Mouse (Mus musculus): ENCODE measurements at regions not wholly inside any gene's neighbourhood (a gene's known extent, or its start where the extent isn't known, plus 50 kb on each side); places are given as distances from the start of the nearest gene placed in this dataset.

DNA sequence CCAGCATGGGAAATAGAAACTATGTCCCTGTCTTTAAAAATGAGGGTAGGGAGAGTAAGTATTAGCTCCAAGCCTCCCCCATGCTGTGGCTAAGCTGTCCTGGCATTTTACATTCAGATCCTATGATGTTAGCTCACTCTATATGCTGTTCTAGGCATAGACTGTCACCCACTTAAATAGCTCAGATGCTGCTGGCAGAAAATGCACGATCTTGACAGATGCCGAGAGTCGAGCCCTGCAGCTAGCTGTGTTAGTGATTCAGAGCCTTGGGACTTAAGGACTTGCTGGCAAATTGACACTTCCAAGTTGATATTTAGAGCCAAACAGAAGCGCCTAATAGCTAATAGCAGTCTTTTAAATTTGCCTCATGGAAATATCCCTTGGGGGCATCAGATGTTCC is 399.9 kb downstream of the Tmem132b start:
- Histone ChIP-seq H3K36me3 (no peaks in the 10 kb centered on the region), H3K27me3 (no peaks in the 10 kb centered on the region), H3K9ac (no peak overlapping the region), H3K4me1 (no peaks in the 10 kb centered on the region), H3K9me3 (replicated peaks) (no peaks in the 10 kb centered on the region), H3K27ac (replicated peaks) (no peak overlapping the region), H3K4me3 (replicated peaks) (no peak overlapping the region), H3K4me2 (replicated peaks) (no peak overlapping the region)
- no peak for ATAC-seq (ENCODE audit: insufficient number of reproducible peaks, low FRiP score, low TSS enrichment, low read depth)
- 67% methylated on average over 4 of the region's 4 CpGs for WGBS

DNA sequence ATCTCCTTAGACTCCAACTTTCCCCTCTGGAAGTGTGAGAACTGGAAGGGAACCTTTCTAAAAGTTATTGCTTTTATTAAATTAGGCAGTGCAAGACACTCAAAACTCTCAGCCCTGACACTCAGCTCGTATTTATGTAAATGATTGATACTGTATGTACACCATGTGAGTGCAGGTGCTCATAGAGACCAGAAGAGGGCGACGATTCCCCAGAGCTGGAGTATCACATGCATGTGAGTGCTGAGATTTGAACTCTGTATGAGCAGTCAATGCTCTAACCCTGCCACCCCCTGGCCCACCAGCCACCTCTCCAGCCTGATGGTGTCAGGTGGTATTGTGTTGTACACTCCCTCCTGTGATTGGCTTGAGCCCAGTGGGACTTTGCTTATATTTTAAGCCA is 407.8 kb downstream of the Tmem132b start:
- H3K27me3 ChIP-seq, result no peaks in the 10 kb centered on the region
- ATAC-seq (ENCODE audit: insufficient number of reproducible peaks, low FRiP score, low TSS enrichment, low read depth), result no peak
- no peak overlapping the region for H3K9ac ChIP-seq
- no peaks in the 10 kb centered on the region for H3K36me3 ChIP-seq
- H3K4me1 ChIP-seq, result no peaks in the 10 kb centered on the region
- H3K4me2 ChIP-seq (replicated peaks), result no peak overlapping the region
- 87% methylated on average over 3 of the region's 3 CpGs for WGBS
- no peaks in the 10 kb centered on the region for H3K9me3 ChIP-seq (replicated peaks)
- H3K27ac ChIP-seq (replicated peaks), result no peak overlapping the region
- no peak overlapping the region for H3K4me3 ChIP-seq (replicated peaks)

DNA sequence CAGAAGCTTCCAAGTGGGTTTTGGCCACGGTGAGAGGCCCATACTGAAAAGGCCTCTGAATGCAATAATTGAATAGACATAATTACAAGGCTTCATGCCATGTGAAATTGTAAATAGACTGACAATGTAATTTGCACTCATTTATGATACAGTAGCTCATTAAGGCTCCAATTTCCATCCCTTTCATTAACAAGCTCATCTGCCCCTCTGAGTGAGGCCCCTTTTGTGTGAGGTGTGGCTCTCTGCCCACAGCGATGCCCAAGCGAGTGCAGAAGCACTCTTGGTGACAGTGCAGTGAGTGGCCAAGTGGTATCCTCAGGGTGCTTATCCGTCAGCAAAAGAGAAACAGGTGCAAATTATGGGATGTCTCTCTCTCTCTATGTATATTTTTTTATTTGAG is 415.2 kb downstream of the Tmem132b start:
- no peak for ATAC-seq (ENCODE audit: insufficient number of reproducible peaks, low FRiP score, low TSS enrichment, low read depth)
- H3K27ac ChIP-seq (replicated peaks), result no peak overlapping the region
- no peak overlapping the region for H3K4me2 ChIP-seq (replicated peaks)
- WGBS, result 78% methylated on average over 4 of the region's 4 CpGs
- no peak overlapping the region for H3K9ac ChIP-seq
- H3K4me1 ChIP-seq, result no peaks in the 10 kb centered on the region
- no peak overlapping the region for H3K4me3 ChIP-seq (replicated peaks)
- no peaks in the 10 kb centered on the region for H3K9me3 ChIP-seq (replicated peaks)
- H3K27me3 ChIP-seq, result no peaks in the 10 kb centered on the region
- no peaks in the 10 kb centered on the region for H3K36me3 ChIP-seq

DNA sequence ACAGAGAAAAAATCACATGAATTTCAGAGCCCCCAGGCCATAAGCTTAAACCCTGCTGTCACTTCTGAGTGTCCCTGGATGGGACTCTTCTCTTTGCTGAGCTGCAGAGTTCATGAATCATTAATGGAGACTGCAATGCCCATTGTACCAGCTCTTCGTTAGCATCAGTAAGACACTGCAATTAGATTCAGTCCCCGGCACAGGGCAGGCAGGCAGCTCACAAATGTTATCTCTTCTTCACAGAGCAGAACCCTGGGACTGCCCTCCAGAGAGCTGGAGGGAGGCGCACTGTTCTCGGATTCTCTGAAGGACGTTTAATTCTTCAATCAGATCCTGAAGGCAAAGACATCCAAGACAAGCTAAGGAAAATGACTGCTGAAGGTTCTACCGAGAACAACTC is 420.1 kb downstream of the Tmem132b start:
- no peak overlapping the region for H3K4me2 ChIP-seq (replicated peaks)
- H3K9ac ChIP-seq, result no peak overlapping the region
- H3K4me1 ChIP-seq, result no peaks in the 10 kb centered on the region
- no peaks in the 10 kb centered on the region for H3K36me3 ChIP-seq
- no peak for ATAC-seq (ENCODE audit: insufficient number of reproducible peaks, low FRiP score, low TSS enrichment, low read depth)
- no peak overlapping the region for H3K4me3 ChIP-seq (replicated peaks)
- no peaks in the 10 kb centered on the region for H3K27me3 ChIP-seq
- H3K9me3 ChIP-seq (replicated peaks), result no peaks in the 10 kb centered on the region
- WGBS, result 70% methylated on average over 6 of the region's 6 CpGs
- no peak overlapping the region for H3K27ac ChIP-seq (replicated peaks)

DNA sequence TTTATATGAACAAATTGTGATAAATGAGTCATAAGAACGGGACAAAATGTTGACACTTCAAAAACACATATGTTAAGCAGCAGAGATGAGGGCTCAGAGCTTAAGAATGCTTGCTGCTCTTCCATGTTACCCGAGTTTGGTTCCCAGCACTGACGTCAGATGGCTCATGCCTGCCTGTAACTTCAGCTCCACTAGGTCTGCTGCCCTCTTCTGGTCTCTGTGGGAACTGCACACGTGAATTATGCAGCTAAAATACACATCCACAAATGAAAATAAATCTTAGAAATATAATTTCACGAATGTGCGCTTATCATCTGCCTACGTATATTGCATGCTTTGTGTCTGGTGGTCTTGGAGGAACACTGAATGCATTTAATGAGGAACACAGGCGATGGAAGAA is 432.5 kb downstream of the Tmem132b start:
- ATAC-seq (ENCODE audit: insufficient number of reproducible peaks, low FRiP score, low TSS enrichment, low read depth), result no peak

DNA sequence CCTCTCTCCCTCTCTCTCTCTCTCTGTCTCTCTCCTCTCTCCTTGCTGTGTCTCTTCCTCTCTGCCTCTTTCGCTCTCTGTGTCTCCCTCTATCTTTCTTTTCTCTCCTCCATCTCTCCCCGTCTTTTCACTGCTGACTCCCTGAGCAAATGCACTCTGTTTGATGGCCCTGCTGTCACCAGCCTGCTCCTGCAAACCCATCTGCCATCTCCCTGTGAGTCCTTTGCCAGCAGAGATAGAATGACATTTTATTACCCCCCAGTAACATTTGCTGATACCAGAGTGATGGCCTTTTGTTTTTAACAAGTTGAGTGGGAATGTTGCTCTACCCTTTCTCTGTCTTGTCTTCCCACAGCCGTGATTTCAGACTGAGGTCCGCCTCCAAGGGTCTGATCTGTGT is 436.6 kb downstream of the Tmem132b start:
- no peak overlapping the region for H3K9ac ChIP-seq
- 75% methylated on average over 4 of the region's 4 CpGs for WGBS
- no peaks in the 10 kb centered on the region for H3K36me3 ChIP-seq
- no peaks in the 10 kb centered on the region for H3K4me1 ChIP-seq
- no peak overlapping the region for H3K4me2 ChIP-seq (replicated peaks)
- no peak for ATAC-seq (ENCODE audit: insufficient number of reproducible peaks, low FRiP score, low TSS enrichment, low read depth)
- H3K4me3 ChIP-seq (replicated peaks), result no peak overlapping the region
- H3K27me3 ChIP-seq, result no peaks in the 10 kb centered on the region
- H3K9me3 ChIP-seq (replicated peaks), result no peaks in the 10 kb centered on the region
- H3K27ac ChIP-seq (replicated peaks), result no peak overlapping the region

More for the DNA sequence above, 432.5 kb downstream of the Tmem132b start:
- no peak overlapping the region for H3K4me2 ChIP-seq (replicated peaks)
- H3K9ac ChIP-seq, result no peak overlapping the region
- no peak overlapping the region for H3K27ac ChIP-seq (replicated peaks)
- no peaks in the 10 kb centered on the region for H3K36me3 ChIP-seq
- no peaks in the 10 kb centered on the region for H3K4me1 ChIP-seq
- H3K4me3 ChIP-seq (replicated peaks), result no peak overlapping the region
- no peaks in the 10 kb centered on the region for H3K27me3 ChIP-seq
- WGBS, result 61% methylated on average over 8 of the region's 8 CpGs
- H3K9me3 ChIP-seq (replicated peaks), result no peaks in the 10 kb centered on the region

DNA sequence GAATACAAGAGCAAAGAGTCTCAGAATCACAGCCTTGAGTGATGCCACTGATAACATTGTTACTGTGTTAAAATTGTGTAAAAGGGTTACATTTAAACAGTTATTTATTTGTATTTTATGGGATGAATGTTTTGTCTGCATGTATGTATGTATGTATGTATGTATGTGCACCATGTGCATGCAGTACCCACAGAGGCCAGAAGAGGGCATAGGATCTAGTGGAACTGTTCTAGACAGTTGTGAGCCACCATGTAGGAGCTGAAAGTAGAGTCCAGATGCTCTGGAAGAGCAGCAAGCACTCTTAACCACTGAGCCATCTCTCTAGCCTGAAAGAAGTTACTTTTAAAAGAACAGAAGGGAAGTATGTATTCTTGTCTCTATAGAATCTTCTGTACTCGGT is 442.5 kb downstream of the Tmem132b start:
- H3K9ac ChIP-seq, result no peak overlapping the region
- no peak overlapping the region for H3K4me3 ChIP-seq (replicated peaks)
- H3K27me3 ChIP-seq, result no peaks in the 10 kb centered on the region
- H3K4me2 ChIP-seq (replicated peaks), result no peak overlapping the region
- no peaks in the 10 kb centered on the region for H3K4me1 ChIP-seq
- ATAC-seq (ENCODE audit: insufficient number of reproducible peaks, low FRiP score, low TSS enrichment, low read depth), result no peak
- H3K27ac ChIP-seq (replicated peaks), result no peak overlapping the region
- H3K9me3 ChIP-seq (replicated peaks), result peaks cover 4% of the 10 kb centered on the region; the same call in 1 of the 2 replicates
- 68% methylated on average over 1 of the region's 1 CpGs for WGBS
- H3K36me3 ChIP-seq, result no peaks in the 10 kb centered on the region

DNA sequence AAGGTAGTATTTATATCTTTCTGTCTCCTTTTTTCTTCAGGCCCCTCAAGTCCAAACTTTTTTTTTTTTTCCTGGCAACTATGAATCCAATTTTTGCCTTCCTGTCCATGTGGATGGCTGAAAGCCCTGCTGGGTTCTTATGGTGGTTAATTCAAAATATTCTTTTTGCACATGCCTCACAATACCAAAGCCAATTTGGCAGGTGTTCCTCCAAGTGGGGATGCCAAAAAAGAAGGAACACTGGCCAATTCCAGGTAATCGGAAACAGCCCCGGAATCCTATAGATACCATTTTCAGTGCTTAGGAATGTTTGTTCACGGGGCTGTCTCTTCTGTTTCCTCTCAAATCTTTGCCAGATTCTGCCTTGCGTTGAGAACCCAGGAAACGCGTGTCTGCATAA is 448.2 kb downstream of the Tmem132b start:
- no peaks in the 10 kb centered on the region for H3K9me3 ChIP-seq (replicated peaks)
- WGBS, result 80% methylated on average over 6 of the region's 6 CpGs
- H3K27ac ChIP-seq (replicated peaks), result no peak overlapping the region
- ATAC-seq (ENCODE audit: insufficient number of reproducible peaks, low FRiP score, low TSS enrichment, low read depth), result no peak
- H3K4me3 ChIP-seq (replicated peaks), result no peak overlapping the region
- no peaks in the 10 kb centered on the region for H3K4me1 ChIP-seq
- no peaks in the 10 kb centered on the region for H3K27me3 ChIP-seq
- no peak overlapping the region for H3K9ac ChIP-seq
- H3K36me3 ChIP-seq, result no peaks in the 10 kb centered on the region
- H3K4me2 ChIP-seq (replicated peaks), result no peak overlapping the region

DNA sequence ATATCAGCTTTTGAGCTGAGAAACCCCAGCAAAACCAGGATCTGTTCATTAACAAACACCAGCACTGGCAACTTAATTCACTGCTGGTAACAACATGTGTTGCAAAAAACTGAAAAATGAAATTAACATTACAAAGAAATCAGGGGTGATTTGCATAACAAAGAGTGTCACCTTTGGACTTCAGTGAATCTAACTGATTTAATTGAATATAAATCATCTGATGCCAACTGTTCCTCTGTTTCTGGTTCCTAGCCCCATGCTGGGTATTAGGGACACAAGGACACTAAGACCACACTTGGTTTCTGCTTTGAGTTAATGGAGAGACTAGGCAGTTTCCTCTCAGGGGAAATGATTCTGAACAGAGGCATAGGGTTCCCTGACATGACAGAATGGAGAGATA is 453.8 kb downstream of the Tmem132b start:
- H3K27ac ChIP-seq (replicated peaks), result no peak overlapping the region
- no peaks in the 10 kb centered on the region for H3K36me3 ChIP-seq
- ATAC-seq (ENCODE audit: insufficient number of reproducible peaks, low FRiP score, low TSS enrichment, low read depth), result no peak
- H3K4me3 ChIP-seq (replicated peaks), result no peak overlapping the region
- H3K9ac ChIP-seq, result no peak overlapping the region
- H3K9me3 ChIP-seq (replicated peaks), result no peaks in the 10 kb centered on the region
- H3K27me3 ChIP-seq, result no peaks in the 10 kb centered on the region
- H3K4me2 ChIP-seq (replicated peaks), result no peak overlapping the region
- no peaks in the 10 kb centered on the region for H3K4me1 ChIP-seq

DNA sequence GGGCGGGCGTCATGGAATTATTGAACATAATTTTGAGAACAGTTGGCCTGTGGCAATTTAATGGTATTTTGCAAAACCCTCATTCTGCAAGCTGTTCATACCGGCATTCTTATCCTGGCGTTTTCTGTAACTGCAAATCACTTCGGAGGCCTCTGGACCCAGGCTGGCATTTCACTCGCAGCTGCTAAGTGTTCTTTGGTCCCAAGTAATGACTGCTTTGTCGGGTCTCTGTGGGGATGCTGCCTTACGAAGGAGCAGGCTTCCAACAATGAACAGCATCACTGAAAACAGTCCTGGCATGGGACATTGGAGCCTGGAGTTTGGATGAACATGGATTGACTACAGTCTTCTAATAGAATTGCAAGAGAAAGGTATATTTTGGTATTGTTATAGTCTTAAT is 465.6 kb downstream of the Tmem132b start:
- Histone ChIP-seq H3K4me2 (replicated peaks) (no peak overlapping the region), H3K9ac (no peak overlapping the region), H3K27me3 (no peaks in the 10 kb centered on the region), H3K4me3 (replicated peaks) (no peak overlapping the region), H3K27ac (replicated peaks) (no peak overlapping the region), H3K4me1 (no peaks in the 10 kb centered on the region), H3K9me3 (replicated peaks) (no peaks in the 10 kb centered on the region), H3K36me3 (no peaks in the 10 kb centered on the region)
- no peak for ATAC-seq (ENCODE audit: insufficient number of reproducible peaks, low FRiP score, low TSS enrichment, low read depth)
- WGBS, result 49% methylated on average over 8 of the region's 8 CpGs

DNA sequence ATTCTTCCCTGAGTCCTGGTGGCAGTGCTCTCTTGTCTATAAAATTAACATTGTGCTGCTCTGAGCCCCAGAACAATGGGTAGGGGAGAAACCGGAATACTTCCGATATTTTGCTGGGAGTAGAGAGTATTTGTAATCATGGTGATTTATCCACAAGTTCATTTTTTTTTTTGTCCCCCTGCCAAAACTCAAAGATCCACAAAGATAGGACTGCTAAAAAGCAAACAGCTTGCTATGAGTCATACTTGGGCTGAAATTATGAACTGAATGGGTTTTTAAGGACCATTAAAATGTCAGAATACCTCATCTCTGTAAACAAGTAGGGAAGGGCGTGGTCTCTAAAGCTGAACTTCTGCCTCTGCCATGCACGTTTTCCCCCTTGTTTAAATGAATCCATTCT is 476.3 kb downstream of the Tmem132b start:
- WGBS, result 52% methylated on average over 4 of the region's 4 CpGs
- Histone ChIP-seq H3K9ac (no peak overlapping the region), H3K4me2 (replicated peaks) (no peak overlapping the region), H3K9me3 (replicated peaks) (no peaks in the 10 kb centered on the region), H3K36me3 (no peaks in the 10 kb centered on the region), H3K4me3 (replicated peaks) (no peak overlapping the region), H3K27me3 (no peaks in the 10 kb centered on the region), H3K27ac (replicated peaks) (no peak overlapping the region), H3K4me1 (no peaks in the 10 kb centered on the region)
- ATAC-seq (ENCODE audit: insufficient number of reproducible peaks, low FRiP score, low TSS enrichment, low read depth), result no peak

DNA sequence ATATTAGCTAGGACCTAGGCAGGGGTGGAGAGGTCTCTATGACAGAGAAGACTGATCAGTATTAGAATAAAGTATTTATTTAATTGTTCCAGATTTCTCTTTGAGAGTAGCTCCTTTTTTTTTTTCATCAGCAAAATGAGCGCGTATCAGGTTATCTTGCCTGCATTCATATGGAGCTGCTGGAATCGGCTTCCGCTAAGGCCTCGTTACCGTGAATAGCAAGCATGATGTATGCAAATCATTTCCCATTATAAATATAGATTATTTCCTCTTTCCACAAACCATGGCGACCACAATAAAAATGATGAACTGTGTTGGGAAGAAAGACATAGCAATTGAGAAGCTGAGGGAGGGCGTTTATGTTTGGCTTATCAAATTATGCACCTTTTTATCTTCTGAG is 476.7 kb downstream of the Tmem132b start:
- Histone ChIP-seq H3K4me3 (replicated peaks) (no peak overlapping the region), H3K27ac (replicated peaks) (no peak overlapping the region), H3K4me2 (replicated peaks) (no peak overlapping the region), H3K36me3 (no peaks in the 10 kb centered on the region), H3K9ac (no peak overlapping the region), H3K27me3 (no peaks in the 10 kb centered on the region), H3K4me1 (no peaks in the 10 kb centered on the region), H3K9me3 (replicated peaks) (no peaks in the 10 kb centered on the region)
- ATAC-seq (ENCODE audit: insufficient number of reproducible peaks, low FRiP score, low TSS enrichment, low read depth), result no peak
- WGBS, result 80% methylated on average over 8 of the region's 8 CpGs

DNA sequence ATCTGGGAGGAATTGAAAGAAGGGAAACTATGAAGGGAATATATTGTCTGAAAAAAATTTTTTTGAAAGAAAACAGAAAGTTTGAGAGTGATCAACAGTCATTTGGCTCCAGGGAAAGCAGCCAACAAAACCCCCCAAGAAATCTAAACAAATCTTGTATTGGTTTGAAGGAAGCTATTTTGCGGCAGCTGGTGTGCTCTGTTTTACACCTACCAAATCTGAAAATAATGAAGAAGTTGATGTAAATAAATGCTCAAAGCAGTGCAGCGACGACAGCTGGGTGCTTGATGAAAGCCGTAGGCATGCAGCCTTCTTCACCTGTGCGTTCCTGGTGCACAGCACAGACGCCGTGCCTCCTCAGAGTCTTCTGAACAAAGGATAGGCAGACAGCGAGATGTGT is 488.2 kb downstream of the Tmem132b start:
- Histone ChIP-seq H3K27me3 (no peaks in the 10 kb centered on the region), H3K4me1 (no peaks in the 10 kb centered on the region), H3K4me3 (replicated peaks) (no peak overlapping the region), H3K4me2 (replicated peaks) (no peak overlapping the region), H3K27ac (replicated peaks) (no peak overlapping the region), H3K9me3 (replicated peaks) (no peaks in the 10 kb centered on the region), H3K36me3 (no peaks in the 10 kb centered on the region), H3K9ac (no peak overlapping the region)
- ATAC-seq (ENCODE audit: insufficient number of reproducible peaks, low FRiP score, low TSS enrichment, low read depth), result no peak
- WGBS, result 79% methylated on average over 8 of the region's 8 CpGs

Measured in embryonic facial prominence, embryonic 15.5 days (tissue).